Mouse (Mus musculus) cortical plate, adult 2 months (tissue): ENCODE measurements around the gene Cys1.

Source experiments
- CTCF ChIP-seq: fragments of 200-500 bp; IDR thresholded peaks from 2 replicates; pipeline ENCODE4 v1.5.1; 2011; ENCODE audit warnings: mild to moderate bottlenecking, control low read depth, low read length; ENCODE audit not compliant: insufficient read depth; ENCODE audit errors: extremely low read depth
- POLR2A ChIP-seq: fragments of 200-500 bp; IDR thresholded peaks from 2 replicates; pipeline ENCODE4 v1.6.1; 2011; ENCODE audit warnings: mild to moderate bottlenecking, low read length, control low read depth; ENCODE audit not compliant: insufficient read depth; ENCODE audit errors: extremely low read depth

- TF ChIP-seq CTCF (no peak), POLR2A (no peak)
These were observed 27.2 kb upstream of the Cys1 start for GRCm38 (mm10) chr12:24708824-24709218.
